Mouse (Mus musculus) bone marrow macrophage, adult 2 months (primary cell): Measurements from ENCODE around the gene Sfxn1.

Source experiments
- CTCF ChIP-seq: IDR thresholded peaks from 2 replicates; pipeline ENCODE4 v1.5.1; 2012; ENCODE audit warnings: low read depth, mild to moderate bottlenecking, low read length, moderate library complexity
- POLR2A ChIP-seq: IDR thresholded peaks from 2 replicates; pipeline ENCODE4 v1.6.1; 2012; ENCODE audit warnings: mild to moderate bottlenecking, low read depth, low read length, borderline replicate concordance

GRCm38 (mm10) chr13:54115779-54116178 is 44.1 kb downstream of the Sfxn1 start:
- TF ChIP-seq CTCF, result no peak
- TF ChIP-seq POLR2A, result no peak
